Mouse (Mus musculus): Measurements from ENCODE around the gene Glt6d1. TPM values are rescaled to one million over a fixed set of nuclear protein-coding genes. Genes with fewer than 3 reads are reported as not detected.
"Not testable (repeated sequence)": the region's sequence is repeated elsewhere in the genome, so short reads cannot be mapped to it uniquely, and the experiment has no call there.

Gene Glt6d1
- total RNA-seq (2021), result not detected
- long read RNA-seq, experiment 1, result 0 reads
- long read RNA-seq, experiment 2, result 0 reads

GRCm38 (mm10) chr2:25815748-25816147 lies at the start of gene Glt6d1:
TSS of gene Glt6d1 (minus strand) at chr2:25815848.
- DNase-seq; intact Hi-C loops (cut with DNase I): not testable (repeated sequence)

GRCm38 (mm10) chr2:25865412-25865811 lies 49.8 kb upstream of the Glt6d1 start:
- intact Hi-C loops (cut with DNase I), result no loop called here
- DNase-seq, result no peak

GRCm38 (mm10) chr2:25864230-25864629 lies 48.6 kb upstream of the Glt6d1 start:
- intact Hi-C loops (cut with DNase I), result no loop called here
- DNase-seq, result no peak

DNA sequence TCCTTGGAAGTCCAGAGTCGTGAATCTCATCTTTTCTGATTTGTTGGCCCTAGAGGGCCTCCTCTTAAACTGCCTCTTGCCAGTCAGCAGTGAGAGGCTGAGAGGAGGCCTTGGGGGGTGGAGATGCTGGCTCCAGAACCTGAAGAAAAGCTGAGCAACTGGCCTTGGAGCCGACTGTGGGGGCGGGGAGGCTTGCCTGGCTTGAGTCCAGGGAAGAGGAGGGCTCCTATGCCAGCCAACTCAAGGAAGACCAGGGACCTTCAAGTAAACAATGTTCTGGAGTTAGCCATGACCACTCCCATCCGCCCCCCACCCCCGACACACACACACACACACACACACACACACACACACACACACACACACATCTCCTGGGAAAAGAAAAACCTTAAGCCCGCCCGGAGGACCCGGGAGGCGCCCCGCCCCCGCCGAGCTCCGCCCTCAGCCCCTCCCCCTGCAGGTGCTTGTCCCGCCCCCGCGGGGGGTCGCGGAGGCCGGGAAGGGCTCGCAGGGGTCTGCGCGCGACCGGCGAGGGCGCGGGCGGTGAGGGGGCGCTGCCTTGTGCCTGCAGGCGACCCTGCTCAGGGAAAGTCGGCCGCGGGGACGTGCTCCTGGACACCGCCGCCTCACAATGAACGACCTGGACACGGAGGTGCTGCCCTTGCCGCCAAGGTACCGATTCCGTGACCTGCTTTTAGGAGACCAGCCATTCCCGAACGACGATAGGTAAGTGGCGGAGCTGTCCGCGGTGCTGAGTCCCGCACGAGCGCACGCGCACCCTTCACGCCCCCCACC lies 47.9 kb upstream of the Glt6d1 start, which contains the start of gene Kcnt1:
Gene Kcnt1 (plus strand): TSS at position 398 of the 795 bp plus-strand sequence.
- DNase-seq, result no peak
- intact Hi-C loops (cut with DNase I), result no loop called here

DNA sequence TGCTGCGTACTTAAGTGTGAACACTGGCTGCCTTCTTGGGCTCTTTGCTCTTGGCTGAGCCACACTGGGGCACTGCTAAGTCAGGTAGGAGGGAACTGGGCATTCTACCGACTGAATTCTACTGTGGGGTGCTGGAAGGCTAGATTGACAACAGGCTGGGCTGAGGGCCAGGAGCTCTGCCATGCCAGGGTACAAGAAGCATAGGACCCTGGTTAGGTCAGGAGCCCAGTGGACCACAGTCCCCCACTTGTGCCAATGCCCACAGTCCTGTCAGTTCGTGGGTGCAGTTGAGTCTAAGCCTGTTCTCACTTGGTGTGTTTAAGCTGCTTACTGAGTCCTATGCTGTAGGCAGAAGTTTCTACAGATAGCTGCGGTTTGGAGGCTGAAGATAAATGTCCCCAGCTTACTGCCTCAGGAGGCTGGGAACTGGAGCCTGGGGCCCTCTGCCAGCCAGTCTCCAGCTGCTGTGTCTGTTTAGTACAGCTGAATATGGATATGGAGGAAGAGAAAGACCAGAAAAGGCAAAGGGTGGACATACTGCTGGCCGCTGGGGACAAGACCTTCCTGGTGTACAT lies 47.1 kb upstream of the Glt6d1 start:
- intact Hi-C loops (cut with DNase I), result no loop called here
- no peak for DNase-seq

- no peak for DNase-seq
- intact Hi-C loops (cut with DNase I), result no loop called here
Measured at GRCm38 (mm10) chr2:25862038-25862437, 46.4 kb upstream of the Glt6d1 start.

DNA sequence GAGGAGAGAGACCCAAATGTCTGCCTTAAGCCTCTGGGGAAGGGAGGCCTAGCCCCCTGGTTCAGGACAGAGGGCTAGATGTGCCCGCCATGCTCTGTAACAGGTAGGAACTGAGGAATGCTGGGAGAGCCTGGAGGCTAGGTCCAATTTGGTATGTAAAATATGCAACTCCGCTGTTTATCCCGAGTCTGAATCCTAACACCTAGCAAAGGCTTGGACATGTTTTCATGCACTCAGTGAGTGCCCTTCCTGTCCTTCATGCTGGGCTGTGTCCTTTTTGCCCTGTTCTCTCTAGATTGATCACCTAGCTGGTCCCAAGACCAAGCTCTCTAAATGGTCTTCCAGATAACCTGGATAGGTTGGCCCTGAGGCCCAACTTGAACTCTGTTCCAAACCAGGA lies 44.2 kb upstream of the Glt6d1 start:
- intact Hi-C loops (cut with DNase I), result no loop called here

GRCm38 (mm10) chr2:25853998-25854397 lies 38.4 kb upstream of the Glt6d1 start:
- intact Hi-C loops (cut with DNase I), result no loop called here

More for the DNA sequence above, 44.2 kb upstream of the Glt6d1 start:
- DNase-seq, result no peak

DNA sequence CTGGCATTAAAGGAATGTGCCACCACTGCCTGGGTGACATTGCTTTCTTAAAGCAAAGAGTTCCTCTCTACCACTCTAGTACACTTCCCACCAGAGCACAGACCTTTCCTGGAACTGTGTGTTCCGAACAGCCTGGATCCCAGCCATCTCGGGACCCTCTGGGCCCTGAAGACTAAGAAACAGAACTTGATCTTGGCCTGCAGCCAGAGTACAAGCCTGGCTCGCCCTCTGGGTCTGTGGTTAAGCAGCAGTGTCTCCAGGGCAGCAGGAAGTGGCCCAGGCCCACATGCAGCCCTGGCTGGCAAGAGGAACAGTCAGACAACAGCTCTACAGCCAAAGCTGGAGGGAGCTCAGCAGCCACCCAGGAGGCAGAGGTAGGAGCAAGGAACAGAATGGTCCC lies 37.0 kb upstream of the Glt6d1 start:
- intact Hi-C loops (cut with DNase I), result no loop called here
- no peak for DNase-seq

More at GRCm38 (mm10) chr2:25853998-25854397, 38.4 kb upstream of the Glt6d1 start:
- no peak for DNase-seq

DNA sequence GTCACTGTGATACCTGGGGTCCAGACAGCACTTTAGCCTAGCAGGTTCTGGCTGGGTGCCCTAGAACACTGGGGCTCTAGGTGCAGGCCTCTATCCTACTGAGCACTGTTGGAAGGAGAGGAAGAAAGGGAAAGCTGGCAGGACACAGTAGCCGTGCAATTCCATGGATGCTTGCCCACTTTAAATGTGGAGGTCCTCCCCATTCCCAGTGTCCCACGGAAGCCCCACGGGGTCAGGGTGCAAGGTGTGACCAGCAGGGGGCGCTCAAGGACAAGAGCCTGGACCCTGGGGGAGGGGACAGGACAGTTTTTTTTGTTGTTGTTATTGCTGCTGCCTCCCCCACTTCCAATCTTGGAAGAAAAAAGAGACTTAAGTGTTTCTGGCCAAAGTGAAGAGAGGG lies 34.7 kb upstream of the Glt6d1 start:
- peak; percentile 37 to 43 for DNase-seq
- intact Hi-C loops (cut with DNase I), result no loop called here

GRCm38 (mm10) chr2:25847226-25847625 lies 31.6 kb upstream of the Glt6d1 start, which contains the start of gene Sohlh1:
TSS of gene Sohlh1 (minus strand) at chr2:25847248.
- DNase-seq, result no peak
- intact Hi-C loops (cut with DNase I), result loop anchor here (10.0 kb wide), 1 partner anchor 178 kb away; the partner anchor contains the start of gene Ubac1

DNA sequence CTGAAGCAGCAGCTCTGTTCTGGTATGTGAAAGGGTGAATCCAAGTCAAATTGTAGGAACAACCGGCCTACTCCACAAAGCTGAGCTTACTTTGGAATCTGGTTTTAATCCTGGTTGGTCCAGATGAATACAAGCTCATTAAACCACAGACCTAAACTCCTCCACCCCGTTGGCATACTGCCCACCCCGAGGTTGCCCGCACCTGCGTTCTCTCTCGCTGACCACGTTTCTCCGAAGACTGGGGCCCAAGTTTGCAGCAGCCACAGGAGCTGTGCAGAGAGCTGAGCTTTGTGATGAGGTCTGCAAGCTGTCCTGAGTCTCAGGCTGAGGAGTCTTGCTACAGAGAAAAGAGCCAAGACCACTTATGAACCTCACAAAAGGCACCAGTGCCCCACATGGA lies 30.9 kb upstream of the Glt6d1 start:
- DNase-seq, result no peak
- intact Hi-C loops (cut with DNase I), result loop anchor here (10.0 kb wide), 1 partner anchor 178 kb away; the partner anchor contains the start of gene Ubac1

DNA sequence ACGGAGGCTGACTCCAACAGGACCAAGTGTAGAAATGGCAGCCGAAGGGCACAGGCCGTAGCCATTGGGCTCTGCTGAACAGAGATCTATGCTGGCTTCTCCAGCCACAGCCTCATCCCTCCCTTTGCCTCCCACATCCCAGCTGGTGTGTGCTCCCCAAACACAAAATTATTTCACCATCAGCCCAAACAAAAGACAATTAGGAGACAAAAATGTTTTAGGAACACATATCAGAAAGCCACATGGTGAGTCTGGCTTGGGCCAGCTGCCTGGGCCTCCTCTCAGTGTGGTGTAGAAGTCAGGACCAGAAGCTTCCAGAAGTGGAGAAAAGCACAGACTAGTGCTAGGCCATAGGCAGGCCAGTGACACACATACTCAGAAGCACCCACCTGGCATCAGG lies 28.4 kb upstream of the Glt6d1 start:
- intact Hi-C loops (cut with DNase I), result loop anchor here (10.0 kb wide), 1 partner anchor 181 kb away; the partner anchor contains the start of gene Ubac1
- DNase-seq, result no peak

DNA sequence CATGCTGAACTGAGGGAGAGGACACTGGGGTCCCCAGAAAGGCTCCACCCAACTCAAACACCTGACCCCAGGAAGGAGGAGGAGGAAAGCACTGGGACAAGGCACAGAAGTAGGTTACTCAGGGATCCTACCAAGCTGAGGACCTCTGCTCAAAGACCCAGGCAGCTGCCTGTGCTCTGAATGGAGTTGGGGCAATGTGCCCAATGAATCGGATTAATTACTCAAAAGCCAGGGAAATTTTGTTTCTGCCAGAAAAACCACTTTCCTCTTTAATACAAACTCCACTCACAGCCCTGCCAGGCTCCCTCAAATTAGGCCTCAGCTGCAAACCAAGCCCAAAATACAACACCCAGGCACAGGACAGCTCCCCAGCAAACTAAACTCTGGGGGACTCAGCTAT lies 27.1 kb upstream of the Glt6d1 start:
- no peak for DNase-seq
- intact Hi-C loops (cut with DNase I), result loop anchor here (10.0 kb wide), 1 partner anchor 182 kb away; the partner anchor contains the start of gene Ubac1

DNA sequence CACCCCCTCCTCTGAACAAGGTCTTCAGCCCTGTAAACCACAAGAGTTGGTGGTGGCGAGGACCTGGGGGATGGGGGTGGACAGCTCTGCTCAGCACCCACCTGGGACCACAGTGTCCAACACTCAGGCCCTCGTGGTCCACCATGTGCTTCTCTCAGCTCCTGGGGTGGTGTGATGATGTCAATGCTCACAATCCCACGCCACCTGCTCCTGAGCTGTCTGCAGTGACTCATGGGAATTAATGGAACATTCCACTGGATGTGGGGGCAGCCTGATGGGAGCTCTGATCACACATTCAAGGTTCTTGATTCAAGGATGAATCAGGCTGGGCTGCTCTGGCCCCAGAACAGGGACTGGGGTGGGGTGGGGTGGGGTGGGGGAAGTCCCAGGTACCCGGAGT lies 26.5 kb upstream of the Glt6d1 start:
- no peak for DNase-seq
- intact Hi-C loops (cut with DNase I), result loop anchor here (10.0 kb wide), 1 partner anchor 183 kb away; the partner anchor contains the start of gene Ubac1

GRCm38 (mm10) chr2:25836291-25836690 lies 20.6 kb upstream of the Glt6d1 start:
- peak; percentile 38 to 55 for DNase-seq
- intact Hi-C loops (cut with DNase I), result loop anchor here (10.0 kb wide), 1 partner anchor 309 kb away; no protein-coding TSS in a partner anchor

- intact Hi-C loops (cut with DNase I), result loop anchor here (10.0 kb wide), 1 partner anchor 314 kb away; no protein-coding TSS in a partner anchor
- DNase-seq, result no peak
Measured at GRCm38 (mm10) chr2:25830786-25831185, 15.1 kb upstream of the Glt6d1 start.

- intact Hi-C loops (cut with DNase I), result no loop called here
Measured at GRCm38 (mm10) chr2:25828344-25828947, 12.8 kb upstream of the Glt6d1 start.

GRCm38 (mm10) chr2:25824751-25825150 lies 9.1 kb upstream of the Glt6d1 start:
- no peak for DNase-seq
- intact Hi-C loops (cut with DNase I), result no loop called here

More at GRCm38 (mm10) chr2:25828344-25828947, 12.8 kb upstream of the Glt6d1 start:
- DNase-seq, result no peak

DNA sequence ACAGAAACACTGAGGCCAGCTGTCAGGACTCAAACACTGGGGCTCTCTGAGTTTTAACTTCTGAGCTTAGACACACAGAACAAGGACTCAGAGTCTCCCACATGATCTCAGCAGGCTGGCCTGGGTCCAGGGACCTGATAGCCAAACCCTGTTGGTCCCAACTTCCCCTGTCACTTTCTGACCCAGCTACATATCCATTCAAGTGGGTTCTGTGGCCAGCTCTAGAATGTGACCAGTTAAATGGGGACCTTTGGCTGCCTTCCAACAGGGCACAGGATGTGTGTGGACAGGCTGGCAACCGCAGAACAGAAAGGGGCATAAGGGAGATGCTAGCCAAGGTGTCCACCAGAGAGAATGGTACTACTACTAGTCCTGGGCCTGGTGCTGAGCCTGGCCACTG lies 7.2 kb upstream of the Glt6d1 start, which contains the start of gene Lcn9:
Gene Lcn9 (plus strand): TSS at position 348 of the 400 bp plus-strand sequence.
- intact Hi-C loops (cut with DNase I), result no loop called here
- DNase-seq, result no peak

- intact Hi-C loops (cut with DNase I), result no loop called here
- no peak for DNase-seq
Measured at GRCm38 (mm10) chr2:25813364-25813763, 2.3 kb downstream of the Glt6d1 start.
